ENCODE assay signal across 27 mouse cellular contexts in the genomic region with DNA sequence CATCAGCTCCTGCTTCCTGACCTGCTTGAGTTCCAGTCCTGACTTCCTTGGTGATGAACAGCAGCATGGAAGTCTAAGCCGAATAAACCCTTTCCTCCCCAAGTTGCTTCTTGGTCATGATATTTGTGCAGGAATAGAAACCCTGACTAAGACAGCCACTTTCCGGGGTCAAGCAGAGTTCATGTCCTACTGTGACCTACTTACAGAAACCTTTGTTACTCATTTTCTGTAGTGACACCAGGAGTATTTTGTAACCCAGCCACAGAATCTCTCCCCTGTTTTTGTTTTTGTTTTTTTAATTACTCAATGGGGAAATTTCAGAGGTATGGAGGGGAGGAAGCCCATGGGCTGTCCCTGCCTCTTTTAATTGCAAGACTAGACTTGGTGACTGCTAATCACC. TPM values are rescaled to one million over a fixed set of nuclear protein-coding genes. Genes with fewer than 3 reads are reported as not detected.
"Had no signal": no experiment of that assay in that cellular context is flagged by ENCODE, and none has a peak within 500 bp of the region (broad histone marks: within the 10 kb centered on the region; RNA-seq: fewer than 3 reads in every experiment).

No protein-coding gene starts in this region.

- H3K36me3 ChIP-seq: heart, embryonic 10.5 days; heart, embryonic 12.5 days; hindbrain, embryonic 10.5 days; hindbrain, embryonic 12.5 days; intestine, embryonic 15.5 days; kidney, embryonic 15.5 days; limb, embryonic 13.5 days; limb, embryonic 15.5 days; liver, embryonic 13.5 days; liver, embryonic 15.5 days had no signal

- H3K27ac ChIP-seq: heart, embryonic 10.5 days; hindbrain, embryonic 10.5 days; hindbrain, embryonic 12.5 days; hindbrain, embryonic 14.5 days; intestine, embryonic 15.5 days; kidney, embryonic 15.5 days; kidney, postnatal 0 days; limb, embryonic 13.5 days; limb, embryonic 15.5 days; liver, embryonic 13.5 days; liver, embryonic 15.5 days had no signal

- H3K4me3 ChIP-seq: gastrocnemius, adult 2 months; heart, embryonic 10.5 days; heart, embryonic 12.5 days; hindbrain, embryonic 10.5 days; hindbrain, embryonic 12.5 days; intestine, embryonic 15.5 days; kidney, embryonic 15.5 days; limb, embryonic 13.5 days; limb, embryonic 15.5 days; liver, embryonic 13.5 days; liver, embryonic 15.5 days had no signal

- DNase-seq: gastrocnemius, adult 2 months; gastrocnemius, postnatal 10 days; gastrocnemius, postnatal 25 days; heart, adult 18-20 months; heart, postnatal 10 days; heart, postnatal 4 days; kidney, adult 11 months; kidney, postnatal 14 days; layer of hippocampus, adult 9-11 months; layer of hippocampus, postnatal 36 days; left cerebral cortex, postnatal 4 days; liver, embryonic 13.5 days had no signal

- H3K9ac ChIP-seq: heart, embryonic 12.5 days; hindbrain, embryonic 12.5 days; hindbrain, embryonic 14.5 days; intestine, embryonic 15.5 days; kidney, embryonic 15.5 days; limb, embryonic 13.5 days; limb, embryonic 15.5 days; liver, embryonic 13.5 days; liver, embryonic 15.5 days had no signal

- ATAC-seq: hindbrain, embryonic 16.5 days; inflammation-experienced regulatory T-cells, adult 6 months; intestine, embryonic 15.5 days had no signal

- H3K27me3 ChIP-seq: heart, embryonic 12.5 days; hindbrain, embryonic 12.5 days; intestine, embryonic 15.5 days; kidney, embryonic 15.5 days; limb, embryonic 13.5 days; limb, embryonic 15.5 days had no signal

- H3K4me1 ChIP-seq: intestine, embryonic 15.5 days had no signal

- H3K4me2 ChIP-seq: heart, embryonic 12.5 days; hindbrain, embryonic 12.5 days; hindbrain, embryonic 14.5 days; intestine, embryonic 15.5 days; kidney, embryonic 15.5 days; limb, embryonic 13.5 days; limb, embryonic 15.5 days; liver, embryonic 11.5 days; liver, embryonic 13.5 days; liver, embryonic 15.5 days had no signal

- H3K9me3 ChIP-seq: heart, embryonic 10.5 days; heart, embryonic 12.5 days; hindbrain, embryonic 10.5 days; intestine, embryonic 15.5 days; kidney, embryonic 15.5 days; limb, embryonic 13.5 days; limb, embryonic 15.5 days; liver, embryonic 13.5 days; liver, embryonic 15.5 days had no signal

RNA-seq across cellular contexts. Expression of a gene that starts 32.9 kb away (rescaled TPM):
- total RNA-seq: granulocyte monocyte progenitor cell, adult 5-6 weeks had no signal
